Mouse (Mus musculus) retina, embryonic 14.5 days (tissue): ENCODE measurements at regions not wholly inside any gene's neighbourhood (a gene's known extent, or its start where the extent isn't known, plus 50 kb on each side); places are given as distances from the start of the nearest gene placed in this dataset.
"Not testable (repeated sequence)": the region's sequence is repeated elsewhere in the genome, so short reads cannot be mapped to it uniquely, and the experiment has no call there.

Source experiments
- DNase-seq: peaks from one replicate; pipeline ENCODE4 v3.0.0-alpha.2; 2015; ENCODE audit warnings: low spot score

DNA sequence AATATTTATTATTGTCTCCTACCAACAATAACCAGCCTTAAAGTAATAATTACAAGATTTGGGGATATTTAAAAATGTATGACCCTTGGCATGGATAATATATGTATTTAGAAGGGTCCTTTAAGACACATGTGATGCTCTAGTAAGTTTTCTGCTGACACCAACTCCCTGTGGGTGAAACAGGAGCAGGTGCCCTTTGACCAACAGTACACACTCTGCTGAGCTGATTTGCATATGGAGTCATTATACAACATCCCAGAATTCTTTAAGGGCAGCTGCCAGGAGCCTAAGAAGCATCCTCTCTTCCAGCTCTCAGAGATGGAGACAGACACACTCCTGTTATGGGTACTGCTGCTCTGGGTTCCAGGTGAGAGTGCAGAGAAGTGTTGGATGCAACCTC, 274.1 kb downstream of the Rpia start:
- no peak for DNase-seq

DNA sequence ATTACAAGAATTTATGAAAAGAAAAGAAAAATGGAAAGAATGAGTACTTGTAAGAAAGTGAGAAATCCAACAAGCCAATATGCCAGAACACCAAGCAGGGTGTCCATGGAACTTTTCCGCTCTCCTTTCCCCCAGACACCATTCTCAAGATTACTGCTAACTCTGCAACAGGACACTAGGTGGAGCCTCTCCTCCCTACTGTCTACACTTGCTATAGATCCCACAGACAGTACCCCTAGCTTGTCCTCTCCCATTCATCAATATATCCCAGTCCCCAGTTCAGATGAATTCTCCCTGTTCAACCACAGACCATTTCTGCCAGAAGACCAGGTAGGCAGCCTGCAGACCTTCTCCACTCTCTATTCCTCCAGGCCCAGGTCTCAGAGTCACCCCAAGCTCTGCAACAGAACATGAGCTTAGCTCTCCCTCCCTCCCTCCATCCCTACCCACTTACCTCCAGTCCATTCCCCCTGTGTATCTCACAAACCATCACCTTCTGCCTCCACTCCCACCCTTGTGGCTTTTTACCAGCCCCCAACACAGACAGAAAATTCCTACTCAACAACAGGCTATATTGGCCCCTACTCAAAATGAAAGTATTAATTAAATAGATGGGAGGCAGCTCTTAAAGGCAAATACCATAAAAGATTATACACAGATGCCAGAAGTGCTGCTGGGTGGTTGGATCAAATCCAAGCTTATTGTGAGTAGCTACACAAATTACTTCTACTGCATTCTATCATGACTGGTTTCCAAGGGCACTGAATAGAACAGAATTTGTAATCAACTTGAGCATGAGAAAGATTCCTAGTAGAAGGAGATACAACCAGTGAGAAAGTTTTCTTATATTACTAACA, 323.2 kb downstream of the Rpia start:
- peak; percentile 21 for DNase-seq

DNA sequence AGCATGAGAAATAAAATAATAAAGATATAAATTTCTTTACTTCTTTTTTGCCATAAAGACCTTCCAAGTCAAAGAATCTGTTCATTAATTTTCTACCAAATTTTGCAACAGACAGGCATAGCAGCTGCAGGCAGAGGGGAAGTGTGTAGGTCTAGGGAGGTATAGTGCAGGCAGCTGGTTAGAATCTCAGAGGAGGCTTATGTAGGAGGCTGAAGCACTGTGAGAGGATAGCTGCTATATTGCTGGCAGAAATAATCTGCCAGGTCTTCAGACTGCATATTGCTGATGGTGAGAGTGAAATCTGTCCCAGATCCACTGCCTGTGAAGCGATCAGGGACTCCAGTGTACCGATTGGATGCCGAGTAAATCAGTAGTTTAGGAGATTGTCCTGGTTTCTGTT, 334.8 kb downstream of the Rpia start:
- no peak for DNase-seq

DNA sequence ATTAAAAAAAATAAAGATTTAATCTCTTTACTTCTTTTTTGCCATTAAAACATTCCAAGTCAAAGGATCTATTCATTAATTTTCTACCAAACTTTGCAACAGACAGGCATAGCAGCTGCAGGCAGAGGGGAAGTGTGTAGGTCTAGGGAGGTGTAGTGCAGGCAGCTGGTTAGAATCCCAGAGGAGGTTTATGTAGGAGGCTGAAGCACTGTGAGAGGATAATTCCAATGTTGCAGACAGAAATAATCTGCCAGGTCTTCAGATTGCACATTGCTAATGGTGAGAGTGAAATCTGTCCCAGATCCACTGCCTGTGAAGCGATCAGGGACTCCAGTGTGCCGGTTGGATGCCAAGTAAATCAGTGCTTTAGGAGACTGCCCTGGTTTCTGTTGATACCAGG, 357.3 kb downstream of the Rpia start:
- not testable (repeated sequence) for DNase-seq

DNA sequence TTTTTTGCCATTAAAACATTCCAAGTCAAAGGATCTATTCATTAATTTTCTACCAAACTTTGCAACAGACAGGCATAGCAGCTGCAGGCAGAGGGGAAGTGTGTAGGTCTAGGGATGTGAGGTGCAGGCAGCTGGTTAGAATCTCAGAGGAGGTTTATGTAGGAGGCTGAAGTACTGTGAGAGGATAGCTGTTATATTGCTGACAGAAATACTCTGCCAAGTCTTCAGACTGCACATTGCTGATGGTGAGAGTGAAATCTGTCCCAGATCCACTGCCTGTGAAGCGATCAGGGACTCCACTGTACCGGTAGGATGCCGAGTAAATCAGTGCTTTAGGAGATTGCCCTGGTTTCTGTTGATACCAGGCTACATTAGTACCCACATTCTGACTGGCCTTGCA, 385.7 kb downstream of the Rpia start:
- DNase-seq, result not testable (repeated sequence)

DNA sequence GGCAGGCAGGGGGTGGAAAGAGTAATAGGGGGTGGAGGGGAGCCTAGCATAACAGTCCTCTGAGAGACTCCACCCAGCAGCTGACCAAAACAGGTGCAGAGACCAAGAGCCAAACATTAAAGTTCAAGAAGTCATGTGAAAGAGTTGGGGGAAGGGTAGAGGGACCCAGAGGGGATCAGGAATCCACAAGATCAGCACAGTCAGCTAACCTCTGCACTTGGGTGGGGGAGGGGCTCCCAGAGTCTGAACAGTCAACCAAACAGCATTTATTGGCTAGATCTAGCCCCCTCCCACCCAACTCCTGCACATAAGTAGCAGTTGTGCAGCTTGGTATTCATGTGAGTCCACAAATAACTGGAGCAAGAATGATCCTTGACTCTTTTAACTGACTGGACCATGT, 402.2 kb downstream of the Rpia start:
- not testable (repeated sequence) for DNase-seq

DNA sequence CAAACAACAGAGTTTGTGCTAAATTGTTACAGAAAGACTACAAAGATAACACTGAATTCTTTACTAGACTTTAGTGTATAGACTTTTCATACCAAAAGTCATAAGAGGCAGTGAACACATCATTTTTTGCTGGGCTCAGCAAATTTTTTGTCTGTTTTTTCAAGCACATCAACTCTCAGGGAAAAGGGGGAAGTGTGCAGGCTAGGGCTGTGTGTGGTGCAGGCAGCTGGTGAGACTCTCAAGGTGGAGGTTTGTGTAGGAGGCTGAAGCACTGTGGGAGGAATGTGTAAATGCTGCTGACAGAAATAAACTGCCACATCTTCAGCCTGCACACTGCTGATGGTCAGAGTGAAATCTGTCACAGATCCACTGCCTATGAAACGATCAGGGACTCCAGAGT, 405.6 kb downstream of the Rpia start:
- not testable (repeated sequence) for DNase-seq

DNA sequence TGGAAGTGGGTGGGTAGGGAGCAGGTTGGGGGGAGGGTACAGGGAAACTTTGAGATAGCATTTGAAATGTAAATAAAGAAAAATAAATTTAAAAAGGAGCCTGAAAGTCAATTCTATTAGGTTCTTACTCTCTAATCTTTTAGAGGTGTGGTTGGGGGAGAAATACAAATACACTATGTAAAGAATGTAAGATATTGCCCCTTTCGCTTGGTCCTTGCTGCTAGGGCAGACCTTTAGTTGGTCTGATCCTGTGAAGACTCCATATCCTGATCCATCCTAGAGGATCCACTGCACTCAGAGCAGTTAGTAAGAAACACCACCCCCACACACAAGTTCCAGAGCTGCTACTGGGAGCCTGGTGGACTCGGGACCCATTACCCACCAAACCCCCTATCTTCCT, 412.7 kb downstream of the Rpia start:
- DNase-seq, result not testable (repeated sequence)

DNA sequence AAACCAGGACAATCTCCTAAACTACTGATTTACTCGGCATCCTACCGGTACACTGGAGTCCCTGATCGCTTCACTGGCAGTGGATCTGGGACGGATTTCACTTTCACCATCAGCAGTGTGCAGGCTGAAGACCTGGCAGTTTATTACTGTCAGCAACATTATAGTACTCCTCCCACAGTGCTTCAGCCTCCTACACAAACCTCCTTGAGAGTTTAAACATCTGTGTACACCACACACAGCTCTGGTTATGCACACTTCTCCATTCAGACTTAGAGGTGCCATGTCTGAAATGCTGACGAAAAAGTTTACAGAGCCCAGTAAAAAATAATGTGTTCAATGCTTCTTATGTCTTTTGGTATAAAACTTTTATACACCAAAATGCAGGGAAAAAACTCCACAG, 420.2 kb downstream of the Rpia start:
- DNase-seq, result not testable (repeated sequence)

DNA sequence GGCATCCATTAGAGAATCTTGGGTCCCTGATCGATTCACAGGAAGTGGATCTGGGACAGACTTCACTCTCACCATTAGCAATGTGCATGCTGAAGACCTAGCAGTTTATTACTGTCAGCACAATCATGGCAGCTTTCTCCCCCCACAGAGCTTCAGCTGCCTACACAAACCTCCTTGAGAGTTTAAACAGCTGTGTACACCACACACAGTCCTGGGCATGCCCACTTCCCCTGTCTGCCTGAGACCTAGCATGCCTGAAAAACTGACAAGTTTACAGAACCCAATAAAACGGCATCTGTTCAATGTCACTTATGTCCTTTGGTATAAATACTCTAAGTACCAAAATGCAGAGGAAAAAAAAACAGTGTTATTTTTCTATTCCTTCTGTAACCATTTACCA, 435.7 kb downstream of the Rpia start:
- no peak for DNase-seq

DNA sequence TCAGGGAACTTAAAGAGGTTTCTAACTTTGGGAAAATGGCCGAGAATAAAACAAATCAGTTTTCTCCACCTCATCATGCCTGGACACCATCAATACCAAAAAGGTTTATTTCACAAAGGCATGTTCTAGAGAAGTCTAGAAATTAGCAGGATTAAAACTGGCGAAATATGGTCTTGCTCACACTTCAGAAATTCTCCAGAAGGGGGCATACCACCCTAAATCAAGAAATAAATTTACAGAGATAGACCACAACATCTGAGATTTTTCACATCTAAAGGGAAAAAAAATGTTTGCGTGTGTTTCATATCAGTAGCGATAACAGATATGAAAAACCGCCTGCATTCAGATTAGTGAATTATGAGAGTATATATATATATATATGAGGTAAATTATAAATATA, 449.9 kb downstream of the Rpia start:
- DNase-seq, result peak; percentile 12

DNA sequence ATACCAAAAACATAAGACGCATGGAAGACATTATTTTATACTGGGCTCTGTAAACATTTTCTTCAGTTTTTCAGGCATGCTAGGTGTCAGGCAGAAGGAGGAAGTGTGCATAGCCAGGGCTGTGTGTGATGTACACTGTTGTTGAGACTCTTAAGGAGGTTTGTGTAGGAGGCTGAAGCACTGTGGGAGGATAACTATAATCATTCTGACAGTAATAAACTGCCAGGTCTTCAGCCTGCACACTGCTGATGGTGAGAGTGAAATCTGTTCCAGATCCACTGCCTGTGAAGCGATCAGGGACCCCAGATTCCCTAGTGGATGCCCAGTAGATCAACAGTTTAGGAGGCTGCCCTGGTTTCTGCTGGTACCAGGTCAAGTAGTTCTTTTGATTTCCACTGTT, 451.3 kb downstream of the Rpia start:
- not testable (repeated sequence) for DNase-seq

DNA sequence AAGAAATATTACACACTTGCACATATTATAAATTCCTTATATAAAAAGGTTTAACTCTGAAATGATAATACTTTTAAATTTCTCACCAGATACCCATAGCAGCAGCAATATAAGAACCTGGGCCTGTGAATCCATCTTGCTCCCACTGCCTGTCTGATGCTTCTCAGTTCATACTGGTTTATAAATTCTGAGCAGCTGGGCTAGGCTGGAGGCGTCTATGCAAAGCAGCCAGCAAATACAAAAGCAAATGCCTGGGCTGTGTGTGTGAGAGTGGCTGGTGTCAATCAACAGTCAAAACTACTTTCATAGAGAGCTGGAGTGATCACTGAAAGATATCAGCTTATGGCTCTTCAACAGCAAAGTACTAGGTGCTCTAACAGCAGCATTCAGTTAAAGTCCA, 476.7 kb downstream of the Rpia start:
- DNase-seq, result no peak

DNA sequence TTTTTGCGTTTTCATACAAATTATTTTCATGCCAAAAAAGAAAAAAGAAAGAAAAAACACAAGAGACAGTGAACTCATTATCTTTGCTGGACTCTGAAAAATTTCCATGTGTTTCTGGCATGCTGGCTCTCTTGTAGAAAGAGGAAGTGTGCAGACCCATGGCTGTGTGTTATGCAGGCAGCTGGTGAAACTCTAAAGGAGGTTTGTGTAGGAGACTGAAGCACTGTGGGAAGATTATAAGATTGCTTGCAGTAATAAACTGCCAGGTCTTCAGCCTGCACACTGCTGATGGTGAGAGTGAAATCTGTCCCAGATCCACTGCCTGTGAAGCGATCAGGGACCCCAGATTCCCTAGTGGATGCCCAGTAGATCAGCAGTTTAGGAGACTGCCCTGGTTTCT, 477.4 kb downstream of the Rpia start:
- not testable (repeated sequence) for DNase-seq

DNA sequence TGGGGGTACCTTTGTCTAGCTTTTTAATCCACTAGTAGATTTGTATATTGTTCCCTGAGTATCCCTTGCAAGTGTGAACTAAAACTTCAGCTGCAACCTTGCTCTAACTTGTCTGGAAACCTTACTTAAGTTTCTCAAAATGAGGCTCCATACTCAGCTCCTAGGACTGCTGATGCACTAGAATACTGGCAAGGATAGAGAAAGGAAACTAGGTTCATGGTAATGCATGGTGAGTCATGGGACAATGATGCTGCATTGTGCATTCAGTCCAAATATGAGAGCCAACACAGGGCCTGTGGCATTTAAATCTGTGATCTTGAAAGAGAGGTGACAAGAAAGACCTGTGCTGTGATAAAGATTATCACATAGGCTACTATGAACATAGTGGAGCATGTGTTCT, 490.9 kb downstream of the Rpia start:
- DNase-seq, result not testable (repeated sequence)

DNA sequence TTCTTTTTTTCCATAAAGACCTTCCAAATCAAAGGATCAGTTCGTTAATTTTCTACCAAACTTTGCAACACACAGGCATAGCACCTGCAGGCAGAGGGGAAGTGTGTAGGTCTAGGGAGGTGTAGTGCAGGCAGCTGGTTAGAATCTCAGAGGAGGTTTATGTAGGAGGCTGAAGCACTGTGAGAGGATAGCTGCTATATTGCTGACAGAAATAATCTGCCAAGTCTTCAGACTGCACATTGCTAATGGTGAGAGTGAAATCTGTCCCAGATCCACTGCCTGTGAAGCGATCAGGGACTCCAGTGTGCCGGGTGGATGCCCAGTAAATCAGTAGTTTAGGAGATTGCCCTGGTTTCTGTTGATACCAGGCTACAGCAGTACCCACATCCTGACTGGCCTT, 531.8 kb downstream of the Rpia start:
- DNase-seq, result not testable (repeated sequence)

DNA sequence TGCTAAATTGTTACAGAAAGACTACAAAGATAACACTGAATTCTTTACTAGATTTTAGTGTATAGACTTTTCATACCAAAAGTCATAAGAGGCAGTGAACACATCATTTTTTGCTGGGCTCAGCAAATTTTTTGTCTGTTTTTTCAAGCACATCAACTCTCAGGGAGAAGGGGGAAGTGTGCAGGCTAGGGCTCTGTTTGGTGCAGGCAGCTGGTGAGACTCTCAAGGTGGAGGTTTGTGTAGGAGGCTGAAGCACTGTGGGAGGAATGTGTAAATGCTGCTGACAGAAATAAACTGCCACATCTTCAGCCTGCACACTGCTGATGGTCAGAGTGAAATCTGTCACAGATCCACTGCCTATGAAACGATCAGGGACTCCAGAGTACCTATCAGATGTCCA, 551.9 kb downstream of the Rpia start:
- not testable (repeated sequence) for DNase-seq

DNA sequence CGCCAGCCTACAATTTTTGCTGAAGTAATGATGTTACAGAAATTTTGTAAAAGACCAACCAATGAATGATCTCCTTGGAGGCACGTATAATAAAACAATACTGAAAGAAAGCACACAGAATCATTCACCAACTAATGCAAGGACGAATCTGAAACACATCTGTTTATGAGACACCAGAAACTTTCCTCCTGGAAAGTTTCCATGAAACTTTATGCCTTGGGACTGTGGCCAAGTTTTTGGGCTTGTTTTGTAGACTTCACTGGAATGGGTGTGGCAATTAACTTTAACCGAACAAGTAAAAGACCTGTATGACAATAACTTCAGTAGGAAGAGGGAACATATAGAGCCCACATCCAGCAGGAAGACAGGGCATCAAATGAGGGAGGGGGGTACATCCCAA, 564.9 kb downstream of the Rpia start:
- no peak for DNase-seq

DNA sequence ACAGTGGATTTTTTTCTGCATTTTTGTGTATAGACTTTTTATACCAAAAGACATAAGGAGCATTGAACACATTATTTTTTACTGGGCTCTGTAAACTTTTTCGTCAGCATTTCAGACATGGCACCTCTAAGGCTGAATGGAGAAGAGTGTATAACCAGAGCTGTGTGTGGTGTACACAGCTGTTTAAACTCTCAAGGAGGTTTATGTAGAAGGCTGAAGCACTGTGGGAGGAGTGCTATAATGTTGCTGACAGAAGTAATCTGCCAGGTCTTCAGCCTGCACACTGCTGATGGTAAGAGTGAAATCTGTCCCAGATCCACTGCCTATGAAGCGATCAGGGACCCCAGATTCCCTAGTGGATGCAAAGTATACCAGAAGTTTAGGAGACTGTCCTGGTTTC, 575.4 kb downstream of the Rpia start:
- DNase-seq, result not testable (repeated sequence)

DNA sequence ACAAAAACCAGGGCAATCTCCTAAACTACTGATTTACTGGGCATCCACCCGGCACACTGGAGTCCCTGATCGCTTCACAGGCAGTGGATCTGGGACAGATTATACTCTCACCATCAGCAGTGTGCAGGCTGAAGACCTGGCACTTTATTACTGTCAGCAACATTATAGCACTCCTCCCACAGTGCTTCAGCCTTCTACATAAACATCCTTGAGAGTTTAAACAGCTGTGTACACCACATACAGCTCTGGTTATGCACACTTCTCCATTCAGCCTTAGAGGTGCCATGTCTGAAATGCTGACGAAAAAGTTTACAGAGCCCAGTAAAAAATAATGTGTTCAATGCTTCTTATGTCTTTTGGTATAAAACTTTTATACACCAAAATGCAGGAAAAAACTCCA, 576.3 kb downstream of the Rpia start:
- not testable (repeated sequence) for DNase-seq
